Mouse (Mus musculus) midbrain, embryonic 15.5 days (tissue): Measurements from ENCODE around the gene Vps37b. TPM values are rescaled to one million over a fixed set of nuclear protein-coding genes. Genes with fewer than 3 reads are reported as not detected.

ENCODE experiments used
- ATAC-seq: fragments of 200-750 bp; cut with Nextera tagmentation; replicated peaks from 2 replicates; pipeline ENCODE4 v1.8.0; 2017; ENCODE audit warnings: moderate TSS enrichment
- H3K27ac ChIP-seq: fragments of 300-500 bp; sonication (generic); 2 replicates; pipeline ENCODE4 v1.5.1; 2015; ENCODE audit warnings: mild to moderate bottlenecking, inconsistent platforms
- H3K27me3 ChIP-seq: fragments of 300-500 bp; sonication (generic); replicated peaks from 2 replicates; pipeline ENCODE4 v1.6.1; 2015; ENCODE audit warnings: inconsistent platforms
- H3K36me3 ChIP-seq: fragments of 300-500 bp; sonication (generic); replicated peaks from 2 replicates; pipeline ENCODE4 v1.6.1; 2015; ENCODE audit warnings: inconsistent platforms
- H3K4me1 ChIP-seq: fragments of 300-500 bp; sonication (generic); 2 replicates; pipeline ENCODE4 v1.6.1; 2015; ENCODE audit warnings: inconsistent platforms
- H3K4me2 ChIP-seq: fragments of 300-500 bp; sonication (generic); 2 replicates; pipeline ENCODE4 v1.6.1; 2015; ENCODE audit warnings: inconsistent platforms, mild to moderate bottlenecking, moderate library complexity
- H3K4me3 ChIP-seq: fragments of 300-500 bp; sonication (generic); 2 replicates; pipeline ENCODE4 v1.5.1; 2015; ENCODE audit warnings: mild to moderate bottlenecking, inconsistent platforms
- H3K9ac ChIP-seq: fragments of 300-500 bp; sonication (generic); 2 replicates; pipeline ENCODE4 v1.6.1; 2015; ENCODE audit warnings: mild to moderate bottlenecking, inconsistent platforms
- H3K9me3 ChIP-seq: fragments of 300-500 bp; sonication (generic); 2 replicates; pipeline ENCODE4 v1.6.1; 2016; ENCODE audit warnings: inconsistent platforms
- WGBS: fragments of 180-500 bp; shearing (Covaris S2); methylation state at CpG from one replicate; pipeline ENCODE4 v1.1.7; 2015; ENCODE audit warnings: mixed read lengths; 5-methylcytosine and 5-hydroxymethylcytosine counted together
- polyA plus RNA-seq: library from polyadenylated mRNA; unstranded; fragments of >200 nt; fragmentation: Nextera tagmentation; extraction: Ambion mirVana; gene quantifications from 2 replicates; pipeline ENCODE4 v1.2.1, GENCODE M21; 2015

Vps37b gene
- polyA plus RNA-seq, 1 experiment from 2014 or later = 66.7 TPM

DNA sequence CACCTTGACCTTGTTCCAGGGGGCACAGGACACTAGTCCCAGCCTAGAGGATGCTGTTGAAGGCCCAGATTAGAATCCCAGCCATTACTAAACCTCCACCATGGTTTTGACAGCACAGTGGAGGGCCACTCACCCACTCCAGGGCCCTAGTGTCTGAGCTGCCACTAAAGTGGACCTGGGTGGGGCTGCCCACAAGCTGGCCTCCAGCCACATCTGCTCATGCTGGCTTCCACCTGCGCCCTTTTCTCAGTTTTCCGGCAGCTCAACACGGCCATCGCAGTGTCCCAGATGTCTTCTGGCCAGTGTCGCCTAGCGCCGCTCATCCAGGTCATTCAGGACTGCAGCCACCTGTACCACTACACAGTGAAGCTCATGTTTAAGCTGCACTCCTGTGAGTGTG lies 37.6 kb downstream of the Vps37b start:
- no peak for ATAC-seq
- H3K27me3 ChIP-seq = no peaks in the 10 kb centered on the region
- H3K4me3 ChIP-seq = no peak overlapping the region
- H3K4me2 ChIP-seq = no peak overlapping the region
- H3K36me3 ChIP-seq = no peaks in the 10 kb centered on the region
- no peaks in the 10 kb centered on the region for H3K9me3 ChIP-seq
- 88% methylated on average over 7 of the region's 7 CpGs for WGBS
- H3K27ac ChIP-seq = no peak overlapping the region
- H3K4me1 ChIP-seq = peaks cover 12% of the 10 kb centered on the region; the same call in 1 of the 2 replicates
- H3K9ac ChIP-seq = no peak overlapping the region

DNA sequence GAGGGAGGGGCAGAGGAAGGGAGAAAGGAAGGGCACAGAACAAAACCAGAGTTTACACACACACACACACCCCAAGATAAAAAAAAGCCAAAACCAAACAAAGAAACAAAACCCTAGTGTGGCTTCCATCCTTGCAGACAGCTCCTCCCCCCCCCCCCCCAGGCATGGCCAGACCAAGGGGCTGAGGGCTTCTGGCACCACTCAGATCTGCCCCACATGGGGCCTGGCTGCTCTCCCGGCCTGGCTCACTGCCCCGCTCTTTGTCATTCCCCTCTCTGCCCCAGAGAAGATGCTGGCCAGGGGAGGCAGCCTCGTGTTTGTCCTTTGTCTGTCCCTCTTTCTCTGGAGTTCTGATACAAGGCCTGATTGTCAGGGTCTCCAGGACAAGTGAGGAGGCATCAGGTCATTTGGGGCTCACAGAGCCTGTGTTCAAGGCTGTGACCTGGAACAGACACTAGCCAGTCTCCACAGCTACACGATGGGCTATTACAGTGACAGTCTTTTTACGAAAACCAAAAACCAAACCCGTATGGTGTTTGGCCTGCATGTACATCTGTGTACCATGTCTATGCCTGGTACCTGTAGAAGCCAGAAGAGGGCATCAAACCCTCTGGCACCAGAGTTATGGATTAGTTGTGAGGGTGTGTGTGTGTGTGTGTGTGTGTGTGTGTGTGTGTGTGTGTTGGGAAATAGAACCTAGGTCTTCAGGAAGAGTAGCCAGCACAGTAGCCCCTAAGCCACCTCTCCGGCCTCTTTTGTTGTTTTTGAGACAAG lies 38.6 kb downstream of the Vps37b start:
- H3K27me3 ChIP-seq = no peaks in the 10 kb centered on the region
- no peak overlapping the region for H3K4me3 ChIP-seq
- peaks cover 12% of the 10 kb centered on the region; the same call in 1 of the 2 replicates for H3K4me1 ChIP-seq
- H3K9ac ChIP-seq = no peak overlapping the region
- H3K27ac ChIP-seq = peak overlapping the region; percentile 68
- peak; percentile 81 for ATAC-seq
- H3K36me3 ChIP-seq = no peaks in the 10 kb centered on the region
- no peak overlapping the region for H3K4me2 ChIP-seq
- 55% methylated on average over 7 of the region's 7 CpGs for WGBS
- no peaks in the 10 kb centered on the region for H3K9me3 ChIP-seq

DNA sequence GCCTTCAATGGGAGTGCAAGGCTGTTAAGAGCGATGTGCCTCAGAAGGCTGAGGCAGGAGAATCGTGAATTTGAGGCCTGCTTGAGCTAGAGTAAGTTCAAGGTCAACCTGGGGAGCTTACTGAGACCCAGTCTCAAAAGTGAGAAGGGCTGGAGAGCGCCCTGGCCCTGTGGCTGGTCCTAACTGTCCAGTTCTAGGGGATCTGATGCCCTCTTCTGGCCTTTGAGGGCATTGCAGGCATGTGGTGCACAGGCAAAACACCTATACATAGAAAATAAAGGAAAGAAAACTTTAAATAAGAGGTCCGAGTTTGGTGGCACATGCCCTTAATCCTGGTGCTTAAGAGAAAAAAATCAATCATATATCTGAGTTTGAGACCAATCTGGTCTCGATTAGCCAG lies 39.3 kb downstream of the Vps37b start:
- ATAC-seq = peak; percentile 68; the same call in 1 of the 2 replicates
- H3K4me3 ChIP-seq = no peak overlapping the region

DNA sequence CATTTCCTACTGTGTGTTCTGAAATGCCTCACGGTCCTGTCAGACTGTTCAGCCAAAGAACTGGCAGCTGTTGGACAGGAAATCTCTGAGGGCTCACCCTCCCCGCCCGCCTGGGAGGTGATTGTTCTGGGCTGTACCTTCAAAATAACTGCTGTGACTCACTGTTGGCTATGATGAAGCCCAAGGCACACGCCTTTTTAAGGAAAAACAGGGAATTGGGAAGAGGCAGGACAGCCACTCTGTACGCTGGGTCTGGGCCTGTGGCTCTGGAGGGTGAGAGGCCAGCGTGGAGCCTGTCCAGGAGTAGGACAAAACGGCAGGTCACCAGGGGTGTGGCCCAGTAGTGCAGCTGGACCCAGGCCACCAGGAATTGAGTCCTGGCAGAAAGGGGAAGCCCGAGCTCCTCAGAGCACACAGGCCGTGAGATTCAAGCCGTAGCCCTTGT lies 39.9 kb downstream of the Vps37b start:
- H3K4me3 ChIP-seq = no peak overlapping the region
- H3K27me3 ChIP-seq = no peaks in the 10 kb centered on the region
- H3K4me1 ChIP-seq = peaks cover 7% of the 10 kb centered on the region; the same call in 1 of the 2 replicates
- no peak for ATAC-seq
- 0 out of 2 replicates have a peak overlapping the region, but pooled peaks have one; percentile 10 for H3K27ac ChIP-seq
- H3K9ac ChIP-seq = no peak overlapping the region
- no peaks in the 10 kb centered on the region for H3K36me3 ChIP-seq
- H3K9me3 ChIP-seq = no peaks in the 10 kb centered on the region
- no peak overlapping the region for H3K4me2 ChIP-seq
- WGBS = 86% methylated on average over 10 of the region's 10 CpGs

More for the DNA sequence above, 39.3 kb downstream of the Vps37b start:
- peaks cover 12% of the 10 kb centered on the region; the same call in 1 of the 2 replicates for H3K4me1 ChIP-seq
- no peak overlapping the region for H3K9ac ChIP-seq
- 30% methylated on average over 5 of the region's 5 CpGs for WGBS
- no peaks in the 10 kb centered on the region for H3K9me3 ChIP-seq
- H3K4me2 ChIP-seq = no peak overlapping the region
- H3K27ac ChIP-seq = peak overlapping the region; percentile 68; the same call in 1 of the 2 replicates
- H3K36me3 ChIP-seq = no peaks in the 10 kb centered on the region
- no peaks in the 10 kb centered on the region for H3K27me3 ChIP-seq

DNA sequence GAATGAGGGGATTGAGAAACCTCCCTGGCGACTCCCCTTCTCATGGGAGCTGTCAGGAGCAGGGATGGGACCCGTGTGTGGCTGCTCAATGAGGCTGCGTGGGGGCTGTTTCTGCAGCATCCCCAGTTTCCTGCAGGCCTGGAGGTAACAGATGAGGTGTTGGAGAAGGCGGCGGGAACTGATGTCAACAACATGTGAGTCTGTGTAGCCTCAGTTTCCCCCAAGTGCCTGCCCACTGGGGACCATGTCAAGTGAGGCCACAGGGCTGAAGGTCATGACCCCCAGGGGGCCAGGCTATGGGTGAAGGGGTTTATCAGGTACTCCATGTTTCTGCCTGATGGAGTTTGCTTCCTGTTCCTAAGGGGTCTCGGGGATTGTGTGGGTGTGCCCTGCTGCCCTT lies 40.7 kb downstream of the Vps37b start:
- Histone ChIP-seq H3K27me3 (no peaks in the 10 kb centered on the region), H3K27ac (no peak overlapping the region), H3K9ac (no peak overlapping the region), H3K4me2 (no peak overlapping the region), H3K36me3 (no peaks in the 10 kb centered on the region), H3K4me3 (no peak overlapping the region), H3K9me3 (no peaks in the 10 kb centered on the region), H3K4me1 (peaks cover 7% of the 10 kb centered on the region; the same call in 1 of the 2 replicates)
- ATAC-seq = no peak
- 84% methylated on average over 6 of the region's 6 CpGs for WGBS

DNA sequence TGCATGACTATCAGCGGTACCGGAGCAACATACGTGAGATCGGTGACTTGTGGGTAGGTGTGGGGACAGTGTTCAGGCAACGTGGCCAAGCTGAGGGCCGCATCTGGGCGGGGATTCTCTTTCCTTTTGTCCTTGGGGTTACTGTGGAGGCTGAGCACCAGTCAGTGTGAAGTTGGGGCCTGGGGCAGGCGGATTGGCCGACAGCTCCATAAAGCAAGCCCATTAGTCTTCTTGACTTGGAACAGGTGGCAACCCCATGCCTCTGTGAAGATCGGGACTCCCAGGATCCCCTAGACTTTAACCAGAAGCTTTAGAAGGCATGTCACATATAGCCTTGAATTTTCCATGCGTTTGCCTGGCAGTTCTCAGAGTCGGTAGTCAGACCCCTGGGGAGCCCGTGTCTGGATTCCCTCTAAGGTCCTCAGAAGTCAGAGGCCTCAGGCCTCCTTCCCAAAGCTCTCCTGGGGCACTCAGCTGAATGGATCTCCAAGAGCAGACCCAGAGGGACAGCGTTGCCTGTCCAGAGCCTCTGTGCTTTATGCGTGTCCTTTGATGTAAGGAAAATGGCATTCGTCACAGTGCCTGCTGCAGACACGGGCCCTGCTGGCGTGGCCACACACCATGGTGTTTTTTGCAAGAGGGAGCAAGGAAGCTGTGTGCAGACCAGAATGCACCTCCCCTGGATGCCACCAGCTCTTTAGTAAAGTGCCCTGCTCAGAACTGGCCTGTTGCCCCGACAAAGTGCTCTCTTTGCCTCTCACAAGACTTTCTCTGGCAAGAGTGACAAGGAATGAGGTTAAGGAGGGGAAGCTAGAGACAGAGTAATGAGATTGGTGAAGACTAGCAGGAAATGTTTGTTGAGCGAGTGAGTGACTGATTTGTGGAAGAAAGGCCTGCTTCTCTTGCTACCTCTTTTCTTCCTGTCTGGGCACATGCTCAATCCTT lies 41.9 kb downstream of the Vps37b start:
- ATAC-seq = no peak
- Histone ChIP-seq H3K27me3 (no peaks in the 10 kb centered on the region), H3K9me3 (no peaks in the 10 kb centered on the region), H3K9ac (no peak overlapping the region), H3K27ac (no peak overlapping the region), H3K4me3 (no peak overlapping the region), H3K36me3 (no peaks in the 10 kb centered on the region), H3K4me2 (no peak overlapping the region), H3K4me1 (peaks cover 7% of the 10 kb centered on the region; the same call in 1 of the 2 replicates)
- 55% methylated on average over 20 of the region's 20 CpGs for WGBS

DNA sequence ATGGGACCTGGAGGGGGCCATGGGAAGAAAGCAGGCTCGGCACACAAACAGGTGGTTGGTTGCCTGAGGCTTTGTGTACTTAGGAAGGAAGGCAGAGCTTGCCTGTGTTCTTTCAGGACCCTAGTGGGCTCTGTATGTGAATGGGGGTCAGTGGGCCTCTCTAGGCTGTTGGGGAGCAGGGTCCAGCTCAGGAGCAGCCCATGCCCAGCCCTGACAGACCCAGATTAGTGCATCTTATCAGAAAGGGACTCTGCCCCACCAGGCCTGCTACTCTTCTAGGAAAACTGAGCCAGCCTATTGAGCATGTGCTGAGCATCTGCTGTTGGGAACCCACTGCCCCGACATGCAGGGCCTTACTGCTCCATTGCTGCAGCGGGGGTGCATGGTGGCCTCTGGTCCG lies 44.6 kb downstream of the Vps37b start:
- ATAC-seq = no peak
- no peaks in the 10 kb centered on the region for H3K36me3 ChIP-seq
- no peak overlapping the region for H3K9ac ChIP-seq
- no peak overlapping the region for H3K4me3 ChIP-seq
- H3K27ac ChIP-seq = no peak overlapping the region
- H3K27me3 ChIP-seq = no peaks in the 10 kb centered on the region
- WGBS = 83% methylated on average over 4 of the region's 4 CpGs
- H3K4me2 ChIP-seq = no peak overlapping the region
- H3K4me1 ChIP-seq = peaks cover 7% of the 10 kb centered on the region; the same call in 1 of the 2 replicates
- no peaks in the 10 kb centered on the region for H3K9me3 ChIP-seq

DNA sequence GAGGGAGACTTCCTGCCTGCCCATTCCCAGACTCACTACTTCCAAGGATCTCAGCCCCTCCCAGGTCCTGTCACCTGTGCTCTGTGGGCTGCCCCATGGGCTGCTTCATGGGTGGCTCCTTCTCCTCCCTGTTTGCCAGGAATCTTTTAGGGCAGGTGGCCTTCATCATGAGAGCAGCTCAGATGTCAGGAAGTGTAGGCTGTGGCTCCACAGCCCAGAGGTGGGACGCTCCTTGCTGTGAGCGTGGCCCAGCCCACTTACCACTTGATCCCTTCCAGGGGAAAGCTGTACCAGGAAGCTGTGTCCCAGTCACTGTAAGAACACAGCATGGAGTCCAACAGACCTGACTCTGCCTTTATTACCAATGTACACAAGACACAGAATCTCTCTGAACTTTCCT lies 45.1 kb downstream of the Vps37b start:
- Histone ChIP-seq H3K27ac (no peak overlapping the region), H3K36me3 (no peaks in the 10 kb centered on the region), H3K4me1 (peaks cover 7% of the 10 kb centered on the region; the same call in 1 of the 2 replicates), H3K4me3 (no peak overlapping the region), H3K9ac (no peak overlapping the region), H3K9me3 (no peaks in the 10 kb centered on the region), H3K27me3 (no peaks in the 10 kb centered on the region), H3K4me2 (no peak overlapping the region)
- WGBS = 87% methylated on average over 2 of the region's 2 CpGs
- no peak for ATAC-seq

DNA sequence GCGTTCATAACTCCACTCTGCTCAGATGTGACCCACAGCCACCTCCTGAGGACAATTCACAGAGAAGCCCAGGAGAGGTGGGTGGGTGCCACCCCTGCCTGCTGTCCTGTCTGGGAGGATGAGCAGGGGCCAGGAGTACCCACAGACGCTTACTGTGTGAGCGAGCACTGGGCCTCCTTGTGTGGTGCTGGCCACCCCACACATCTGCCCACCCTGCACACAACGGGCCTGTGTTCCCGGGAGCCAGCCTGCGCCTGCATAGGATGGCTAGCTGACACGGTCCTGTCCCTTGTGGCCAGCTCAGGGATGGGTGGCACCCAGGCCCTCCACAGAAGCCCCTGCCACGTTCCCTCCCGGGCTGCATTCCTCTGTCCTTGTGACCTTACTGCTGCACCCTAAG lies 46.6 kb downstream of the Vps37b start:
- H3K27me3 ChIP-seq = no peaks in the 10 kb centered on the region
- ATAC-seq = no peak

DNA sequence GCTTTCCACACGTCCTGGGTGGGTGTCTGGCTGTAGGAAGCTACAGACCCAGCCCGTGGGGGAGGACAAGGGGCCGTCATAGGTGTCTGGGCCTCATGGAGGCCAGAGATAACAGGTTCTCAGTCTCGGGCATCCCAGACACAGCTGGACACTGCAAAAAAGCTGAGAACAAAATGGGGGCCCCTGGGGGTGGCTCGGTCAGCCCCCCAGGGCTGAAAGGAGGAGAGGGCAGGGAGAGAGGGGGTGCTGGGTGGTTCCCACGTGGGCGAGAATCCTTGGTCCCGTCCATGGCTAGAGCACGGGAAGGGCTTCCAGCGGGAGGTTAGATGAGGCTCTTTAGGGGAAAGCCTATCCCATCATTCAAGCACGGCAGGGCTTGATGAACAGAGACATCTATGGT lies 49.2 kb downstream of the Vps37b start:
- 76% methylated on average over 11 of the region's 11 CpGs for WGBS
- Histone ChIP-seq H3K27me3 (no peaks in the 10 kb centered on the region), H3K27ac (no peak overlapping the region), H3K36me3 (no peaks in the 10 kb centered on the region), H3K4me1 (no peaks in the 10 kb centered on the region), H3K4me2 (no peak overlapping the region), H3K9ac (no peak overlapping the region), H3K9me3 (no peaks in the 10 kb centered on the region), H3K4me3 (no peak overlapping the region)
- no peak for ATAC-seq

More for the DNA sequence above, 46.6 kb downstream of the Vps37b start:
- Histone ChIP-seq H3K36me3 (no peaks in the 10 kb centered on the region), H3K9ac (no peak overlapping the region), H3K27ac (no peak overlapping the region), H3K4me1 (peaks cover 4% of the 10 kb centered on the region; the same call in 1 of the 2 replicates), H3K4me2 (no peak overlapping the region), H3K4me3 (no peak overlapping the region), H3K9me3 (no peaks in the 10 kb centered on the region)
- WGBS = 82% methylated on average over 9 of the region's 9 CpGs

DNA sequence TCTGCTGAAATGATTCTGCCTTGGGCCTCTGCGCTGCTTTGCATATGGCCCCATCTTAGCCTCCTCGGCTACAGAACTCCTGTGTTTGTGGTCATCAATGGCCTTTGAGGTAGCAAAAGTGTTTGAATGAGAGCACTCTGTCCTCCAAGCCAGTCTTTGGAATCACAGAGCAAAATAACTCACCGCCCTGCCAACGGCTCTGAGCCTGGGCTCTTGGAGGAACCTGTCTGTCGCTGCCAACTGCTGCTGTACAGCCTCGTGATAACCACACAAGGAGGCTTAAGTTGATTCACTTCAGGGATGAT lies 50.9 kb downstream of the Vps37b start:
- no peak overlapping the region for H3K9ac ChIP-seq
- H3K4me2 ChIP-seq = no peak overlapping the region
- no peaks in the 10 kb centered on the region for H3K36me3 ChIP-seq
- H3K9me3 ChIP-seq = no peaks in the 10 kb centered on the region
- no peaks in the 10 kb centered on the region for H3K4me1 ChIP-seq
- ATAC-seq = no peak
- WGBS = 75% methylated on average over 6 of the region's 6 CpGs
- H3K4me3 ChIP-seq = no peak overlapping the region
- no peak overlapping the region for H3K27ac ChIP-seq
- no peaks in the 10 kb centered on the region for H3K27me3 ChIP-seq

DNA sequence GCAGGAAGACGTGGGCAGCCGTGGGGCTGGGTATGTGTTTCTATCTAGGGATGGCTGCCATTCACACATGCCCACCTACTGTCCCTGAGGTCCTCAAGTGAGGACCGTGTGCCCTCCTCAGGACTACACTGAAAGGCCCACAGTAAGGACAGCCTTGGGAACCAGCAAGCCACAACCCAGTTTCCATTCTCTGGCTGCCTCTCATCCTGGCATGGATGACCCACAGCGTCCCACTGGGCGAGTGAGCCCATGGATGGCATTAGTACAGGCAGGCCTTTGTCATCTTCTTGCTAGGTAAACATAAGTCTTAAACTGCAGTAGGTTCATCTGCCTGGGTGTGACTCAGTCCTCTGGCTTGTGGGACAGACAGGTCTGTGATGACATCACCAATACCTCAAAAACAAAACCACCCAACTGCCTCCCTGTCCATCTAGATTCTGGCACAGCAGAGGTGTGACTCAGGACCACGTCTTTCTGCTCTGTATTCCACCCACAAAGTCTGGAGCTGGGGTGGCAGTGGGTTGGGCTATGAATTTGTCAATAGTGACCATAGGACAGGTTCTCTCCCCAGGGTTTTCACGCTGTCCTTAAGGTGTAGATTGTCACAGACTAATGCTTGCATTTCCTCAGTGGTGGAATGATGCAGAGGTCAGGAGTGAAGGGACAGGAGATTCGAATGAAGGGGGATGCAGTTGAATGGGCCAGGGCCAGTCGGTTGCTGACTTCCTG lies 51.4 kb downstream of the Vps37b start:
- no peak overlapping the region for H3K9ac ChIP-seq
- no peaks in the 10 kb centered on the region for H3K9me3 ChIP-seq
- no peak overlapping the region for H3K4me2 ChIP-seq
- H3K4me1 ChIP-seq = peaks cover 4% of the 10 kb centered on the region
- no peak for ATAC-seq
- H3K4me3 ChIP-seq = no peak overlapping the region
- no peaks in the 10 kb centered on the region for H3K27me3 ChIP-seq
- no peak overlapping the region for H3K27ac ChIP-seq
- WGBS = 78% methylated on average over 9 of the region's 9 CpGs
- H3K36me3 ChIP-seq = no peaks in the 10 kb centered on the region
